Comparison of ENCODE assay signal across 8 mouse cellular contexts in the genomic region with DNA sequence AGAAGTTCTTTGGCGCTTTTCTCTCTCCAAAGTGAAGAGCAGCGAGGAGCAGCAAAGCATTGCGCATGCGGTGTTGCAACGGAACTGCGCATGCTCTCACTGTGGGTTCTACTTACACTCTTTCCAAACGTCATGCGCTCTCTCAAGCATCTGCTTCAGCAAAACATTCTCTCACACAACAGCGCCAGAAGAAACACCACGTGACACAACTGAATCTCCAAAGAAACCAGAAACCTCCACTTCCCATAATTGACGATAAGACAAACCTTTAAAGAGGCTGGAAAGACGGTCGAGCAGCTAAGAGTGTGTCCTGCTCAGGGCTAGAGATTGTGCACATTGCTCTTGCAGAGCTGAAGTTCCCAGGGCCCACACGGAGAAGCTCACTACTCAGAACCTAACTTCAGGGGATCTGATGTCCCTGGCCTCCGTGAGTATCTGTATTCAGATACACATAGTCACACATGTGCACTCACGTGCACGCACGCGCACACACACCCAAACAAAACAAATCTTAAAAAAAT. TPM values are rescaled to one million over a fixed set of nuclear protein-coding genes. Genes with fewer than 3 reads are reported as not detected.
DNase-seq lines count a peak whose midpoint lies in the region; ATAC-seq and TF ChIP-seq lines count a peak whose summit lies in the region.

No protein-coding gene starts in this region.

- H3K36me3 ChIP-seq in ES-E14 (ENCODE audit: control insufficient read depth, insufficient read depth, low read length, poor library complexity, severe bottlenecking), result no peaks in the 10 kb centered on the region
- H3K36me3 ChIP-seq in neural tube, embryonic 15.5 days, result no peaks in the 10 kb centered on the region

- peak; percentile 40; the same call in 1 of the 2 replicates for TF ChIP-seq POLR2A in cerebellum, adult 2 months (IDR thresholded peaks at IDR 0.05; ENCODE audit: borderline replicate concordance, insufficient read depth, low read length)
- no peak; the same call in 1 of the 2 replicates for TF ChIP-seq POLR2A in lung, adult 2 months (IDR thresholded peaks at IDR 0.05; ENCODE audit: borderline replicate concordance, extremely low read depth, low read depth, low read length)

- H3K27ac ChIP-seq in ES-E14 (ENCODE audit: insufficient read depth, low read depth, low read length, poor library complexity, severe bottlenecking), result peak overlapping the region; percentile 36; the same call in 1 of the 2 replicates
- H3K27ac ChIP-seq in cerebellum, adult 2 months (ENCODE audit: insufficient read depth, low read length), result no peak overlapping the region
- H3K27ac ChIP-seq in layer of hippocampus, adult 2 months, result peak overlapping the region; percentile 79
- H3K27ac ChIP-seq in neural tube, embryonic 15.5 days (replicated peaks), result peak overlapping the region; percentile 25; the same call in 1 of the 2 replicates

- H3K9ac ChIP-seq in ES-E14 (ENCODE audit: insufficient read depth, low read depth, low read length, poor library complexity, severe bottlenecking), result peak overlapping the region; percentile 74
- peak overlapping the region; percentile 12; the same call in 1 of the 2 replicates for H3K9ac ChIP-seq in neural tube, embryonic 15.5 days (replicated peaks)

- 54% methylated on average over 19 of the region's 19 CpGs for WGBS in cerebellum, adult 2 months
- WGBS in lung, adult 2 months, result 41% methylated on average over 19 of the region's 19 CpGs
- 55% methylated on average over 19 of the region's 19 CpGs for WGBS in neural tube, embryonic 15.5 days

- ATAC-seq in frontal cortex, adult (ENCODE audit: low TSS enrichment), result peak; percentile 96
- ATAC-seq in hematopoietic stem cell, adult 5-6 weeks (replicated peaks in 1 of 2; ENCODE audit: insufficient read depth in 1 of 2, low FRiP score in 2 of 2, low TSS enrichment in 1 of 2, low read depth in 1 of 2, poor library complexity in 2 of 2, severe bottlenecking in 2 of 2), result peak; percentile 53 to 83; a peak in 3 of 4 replicates
- ATAC-seq in neural tube, embryonic 15.5 days (ENCODE audit: low FRiP score), result 0 out of 2 replicates have a peak, but pooled peaks have one; percentile 66

- DNase-seq in ES-E14 (ENCODE audit: low read depth, low spot score), result peak; percentile 80
- peak; percentile 63 to 69 for DNase-seq in cerebellum, adult 2 months
- peak; percentile 57 to 85 for DNase-seq in layer of hippocampus, adult 2 months (ENCODE audit: low spot score in 2 of 2)
- DNase-seq in lung, adult 2 months, result peak; percentile 48
- peak; percentile 81 for DNase-seq in thymus, postnatal 0 days (ENCODE audit: low spot score)

- H3K4me1 ChIP-seq in ES-E14 (ENCODE audit: control insufficient read depth in 2 of 2, insufficient read depth in 2 of 2, low read length in 2 of 2, poor library complexity in 1 of 2), result peaks cover 0 to 3% of the 10 kb centered on the region in 2 experiments; a peak in 1 of 4 replicates
- H3K4me1 ChIP-seq in cerebellum, adult 2 months (ENCODE audit: control insufficient read depth, insufficient read depth, low read length), result no peaks in the 10 kb centered on the region
- no peaks in the 10 kb centered on the region for H3K4me1 ChIP-seq in lung, adult 2 months (ENCODE audit: control insufficient read depth, insufficient read depth, low read length)
- H3K4me1 ChIP-seq in neural tube, embryonic 15.5 days, result 0 out of 2 replicates have a peak, but pooled peaks cover 3% of the 10 kb centered on the region

- H3K4me3 ChIP-seq in ES-E14 (ENCODE audit: insufficient read depth in 1 of 2, low read depth in 1 of 2, low read length in 2 of 2, poor library complexity in 1 of 2, severe bottlenecking in 1 of 2), result peak overlapping the region; percentile 58 to 61
- peak overlapping the region; percentile 89 for H3K4me3 ChIP-seq in cerebellum, adult 2 months (replicated peaks; ENCODE audit: insufficient read depth, low read depth, low read length)
- H3K4me3 ChIP-seq in layer of hippocampus, adult 2 months, result peak overlapping the region; percentile 53
- peak overlapping the region; percentile 17 for H3K4me3 ChIP-seq in lung, adult 2 months (replicated peaks; ENCODE audit: extremely low read depth, low read depth, low read length)
- H3K4me3 ChIP-seq in neural tube, embryonic 15.5 days (replicated peaks), result peak overlapping the region; percentile 32

- no peaks in the 10 kb centered on the region for H3K9me3 ChIP-seq in ES-E14 (ENCODE audit: control insufficient read depth, insufficient read depth, low read depth, low read length)
- H3K9me3 ChIP-seq in neural tube, embryonic 15.5 days (replicated peaks), result no peaks in the 10 kb centered on the region

- H3K4me2 ChIP-seq in neural tube, embryonic 15.5 days, result peak overlapping the region; percentile 54

- no peaks in the 10 kb centered on the region for H3K27me3 ChIP-seq in cerebellum, adult 2 months (ENCODE audit: control insufficient read depth, insufficient read depth, low read length)
- H3K27me3 ChIP-seq in neural tube, embryonic 15.5 days (replicated peaks), result no peaks in the 10 kb centered on the region

- TF ChIP-seq CTCF in cerebellum, adult 2 months (IDR thresholded peaks at IDR 0.05; ENCODE audit: borderline replicate concordance, insufficient read depth, low read depth, low read length), result no peak
- 0 out of 2 replicates have a peak, but pooled peaks have one; percentile 2 for TF ChIP-seq CTCF in layer of hippocampus, adult 2 months (conservative IDR thresholded peaks at IDR 0.05)
- no peak for TF ChIP-seq CTCF in lung, adult 2 months (IDR thresholded peaks at IDR 0.05; ENCODE audit: insufficient read depth, low read length)

- in situ Hi-C loops in ES-E14 (cut with MboI; ENCODE audit: low sequenced_read_pairs in 2 of 2, unreplicated experiment in 2 of 2), result loop anchor here in 1 of 2 experiments (10.0 kb wide), 1 partner anchor 56 kb away; a partner anchor contains a TSS

TF ChIP-seq in ES-E14, 5 proteins besides CTCF, POLR2A, EP300 and RAD21:
- TF ChIP-seq MAFK (IDR thresholded peaks at IDR 0.05; ENCODE audit: insufficient read depth, low read depth, low read length) (no peak), ZNF384 (IDR thresholded peaks at IDR 0.05; ENCODE audit: low read depth, low read length) (no peak), CHD2 (IDR thresholded peaks at IDR 0.05; ENCODE audit: low read depth, low read length) (no peak), ZC3H11A (IDR thresholded peaks at IDR 0.05; ENCODE audit: borderline replicate concordance, low read depth, low read length) (no peak), HCFC1 (IDR thresholded peaks at IDR 0.05; ENCODE audit: borderline replicate concordance, insufficient read depth, low read length) (no peak)

RNA-seq across cellular contexts. Expression of a gene that starts 29.8 kb away (rescaled TPM):
- total RNA-seq in ES-E14 (2012; rRNA removed), result 3.9 and 6.3 TPM in 2 replicates
- 27.3 and 29.6 TPM in 2 replicates for polyA plus RNA-seq in cerebellum, adult 2 months (2012; rRNA removed)
- 4.7 and 6.1 TPM in 2 replicates for total RNA-seq in hematopoietic stem cell, adult 5-6 weeks (2017)
- total RNA-seq in layer of hippocampus, adult 2 months (2021), result 10 to 100 TPM; 44.7 to 46.9 TPM
- 50.1 and 53.7 TPM in 2 replicates for polyA plus RNA-seq in lung, adult 2 months (2012; rRNA removed)
- 10.7 and 10.9 TPM in 2 replicates for polyA plus RNA-seq in neural tube, embryonic 15.5 days (2015; fragmentation: Nextera tagmentation; extraction: Ambion mirVana)
- 11.5 and 12.4 TPM in 2 replicates for polyA plus RNA-seq in thymus, postnatal 0 days (2015; fragmentation: Nextera tagmentation; extraction: Ambion mirVana)

RNA-seq across cellular contexts. Expression of a gene that starts 39.5 kb away (rescaled TPM):
- total RNA-seq in ES-E14 (2012; rRNA removed), result 150 and 189 TPM in 2 replicates
- polyA plus RNA-seq in cerebellum, adult 2 months (2012; rRNA removed), result 67.0 and 72.8 TPM in 2 replicates
- 162 and 213 TPM in 2 replicates for total RNA-seq in hematopoietic stem cell, adult 5-6 weeks (2017)
- 10 to 100 TPM; 51.7 to 52.3 TPM for total RNA-seq in layer of hippocampus, adult 2 months (2021)
- polyA plus RNA-seq in lung, adult 2 months (2012; rRNA removed), result 32.4 and 40.9 TPM in 2 replicates
- polyA plus RNA-seq in neural tube, embryonic 15.5 days (2015; fragmentation: Nextera tagmentation; extraction: Ambion mirVana), result 70.8 and 88.2 TPM in 2 replicates
- 147 and 150 TPM in 2 replicates for polyA plus RNA-seq in thymus, postnatal 0 days (2015; fragmentation: Nextera tagmentation; extraction: Ambion mirVana)

RNA-seq across cellular contexts. Expression of a gene that starts 58.6 kb away (rescaled TPM):
- 15.3 and 18.5 TPM in 2 replicates for total RNA-seq in ES-E14 (2012; rRNA removed)
- 44.2 and 44.4 TPM in 2 replicates for polyA plus RNA-seq in cerebellum, adult 2 months (2012; rRNA removed)
- total RNA-seq in hematopoietic stem cell, adult 5-6 weeks (2017), result 6.4 and 8.6 TPM in 2 replicates
- total RNA-seq in layer of hippocampus, adult 2 months (2021), result 10 to 100 TPM; 58.3 to 59.0 TPM
- polyA plus RNA-seq in lung, adult 2 months (2012; rRNA removed), result 5.2 and 8.1 TPM in 2 replicates
- 6.9 and 18.2 TPM in 2 replicates for polyA plus RNA-seq in neural tube, embryonic 15.5 days (2015; fragmentation: Nextera tagmentation; extraction: Ambion mirVana)
- 3.6 TPM in 2 replicates for polyA plus RNA-seq in thymus, postnatal 0 days (2015; fragmentation: Nextera tagmentation; extraction: Ambion mirVana)

Comparison
In these comparisons a context has a peak if more than half of its experiments do, and no peak if none do; other contexts are left out.
1. H3K4me3 ChIP-seq: peak in every context shown above with its lines; median percentile 89 in cerebellum, adult 2 months; 60 in ES-E14; 53 in layer of hippocampus, adult 2 months; 32 in neural tube, embryonic 15.5 days; 17 in lung, adult 2 months.